Mouse (Mus musculus): ENCODE results near the gene Baiap2l1.
"Not testable (repeated sequence)": the region's sequence is repeated elsewhere in the genome, so short reads cannot be mapped to it uniquely, and the experiment has no call there.

The Baiap2l1 gene

DNA sequence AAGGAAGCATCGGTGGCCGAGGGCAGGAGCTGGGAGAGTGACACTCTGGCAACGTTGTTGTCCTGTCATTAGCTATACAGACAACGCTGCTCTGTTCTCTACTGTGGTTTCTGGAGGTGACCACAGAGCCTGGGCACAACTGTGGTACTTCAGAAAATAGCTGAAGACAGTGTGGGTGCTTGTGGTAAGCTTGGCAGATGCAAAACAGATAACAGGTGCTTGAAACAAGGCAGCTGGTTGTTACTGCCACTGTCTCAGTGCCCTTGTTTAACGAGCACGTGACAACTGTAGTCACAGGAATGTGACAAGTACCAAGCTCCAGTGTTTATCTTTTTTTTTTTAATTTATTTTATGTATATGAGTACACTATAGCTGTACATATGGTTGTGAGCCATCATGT is 13.3 kb downstream of the Baiap2l1 start:
- DNase-seq: no peak

DNA sequence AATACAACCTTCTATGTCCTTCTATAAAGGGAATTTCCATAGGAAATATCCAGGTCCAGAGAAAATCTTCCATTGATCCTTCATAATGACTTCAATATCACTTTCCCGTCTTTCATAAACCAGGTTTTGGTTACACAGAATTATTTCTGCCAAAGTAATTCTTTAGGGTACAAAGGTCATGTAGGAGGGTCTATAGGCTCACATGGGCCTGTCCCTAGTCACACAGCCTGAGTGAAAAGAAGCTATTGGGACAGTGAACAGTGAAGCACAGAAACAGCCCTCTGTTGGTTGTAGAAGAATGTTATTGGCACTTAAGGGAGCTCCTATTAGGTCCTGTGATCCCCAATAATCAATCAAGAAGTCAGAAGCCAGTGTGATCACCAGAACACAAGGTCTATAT is 16.8 kb downstream of the Baiap2l1 start:
- DNase-seq: no peak

DNA sequence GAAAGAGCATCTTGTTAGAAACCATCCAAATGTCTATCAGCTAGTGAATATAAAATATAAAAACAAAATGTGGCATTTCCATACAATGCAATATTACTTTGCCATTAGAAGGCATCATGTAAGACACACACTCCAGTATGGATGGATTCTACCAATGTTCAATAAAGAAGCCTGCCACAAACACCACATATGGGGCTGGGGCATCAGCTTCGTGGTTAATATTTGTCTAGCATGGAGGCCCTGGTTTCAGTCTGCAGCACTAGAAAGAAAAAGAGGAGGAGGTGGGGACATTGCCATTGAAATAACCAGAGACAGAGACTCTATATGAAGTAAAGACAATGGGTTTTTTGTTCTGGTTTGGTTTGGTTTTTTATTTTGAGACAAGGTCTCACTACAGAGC is 19.1 kb downstream of the Baiap2l1 start:
- DNase-seq: no peak

DNA sequence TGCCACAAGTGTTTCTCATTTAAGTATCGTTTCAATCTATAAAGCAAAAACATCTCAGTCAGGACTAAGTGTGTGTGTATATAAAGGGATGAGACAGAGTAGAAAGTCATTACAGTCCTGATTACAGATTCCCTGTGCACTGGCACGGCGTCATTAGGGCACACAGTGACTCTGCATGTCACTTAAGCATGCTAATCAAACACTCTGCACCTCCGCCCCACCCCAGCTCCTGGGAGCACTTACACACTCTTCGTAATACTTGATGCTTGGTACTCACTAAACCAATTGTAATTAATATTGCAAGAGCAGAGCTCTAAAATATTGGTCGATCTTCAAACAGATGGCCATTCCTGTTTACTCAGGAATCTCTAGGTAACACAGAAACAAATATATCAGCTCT is 22.6 kb downstream of the Baiap2l1 start:
- DNase-seq: not testable (repeated sequence)

DNA sequence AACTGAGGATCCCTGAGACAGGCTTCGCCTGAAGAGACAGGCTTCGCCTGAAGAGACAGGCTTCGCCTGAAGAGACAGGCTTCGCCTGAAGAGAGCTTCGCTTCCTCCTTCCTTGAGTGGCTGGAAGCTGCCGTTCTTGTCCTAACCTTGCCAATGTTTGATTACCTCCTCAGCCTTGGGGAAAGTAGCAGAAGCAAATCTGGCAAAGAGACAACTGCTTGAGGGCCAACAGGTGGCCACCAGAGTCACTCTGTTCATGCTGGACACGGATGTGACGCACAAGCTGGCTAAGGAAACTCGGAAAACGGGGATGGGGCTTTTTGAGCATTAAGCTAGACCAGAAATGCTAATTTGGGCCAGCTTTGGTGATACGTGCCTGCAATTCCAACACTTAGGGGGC is 23.9 kb downstream of the Baiap2l1 start:
- DNase-seq: no peak

DNA sequence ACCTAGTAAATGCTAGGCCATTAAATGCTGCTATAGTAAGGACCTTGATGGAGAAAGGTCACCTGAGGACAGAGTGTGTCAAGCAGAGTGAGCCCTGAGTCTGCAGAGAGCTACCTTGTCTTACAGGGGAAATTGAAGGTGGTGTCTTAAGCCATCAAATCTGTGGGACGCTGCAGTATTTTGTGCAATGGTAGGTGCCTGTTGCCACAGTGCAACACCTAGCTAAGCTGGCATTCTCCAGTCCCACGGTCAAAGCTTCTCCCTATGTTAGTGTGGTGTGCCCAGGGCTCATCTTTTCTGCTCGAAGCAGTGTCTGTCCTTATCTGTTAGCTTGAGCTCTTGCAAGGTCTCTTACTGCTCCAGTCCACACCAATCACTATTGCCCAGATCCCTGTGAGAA is 35.2 kb downstream of the Baiap2l1 start:
- no peak for DNase-seq

DNA sequence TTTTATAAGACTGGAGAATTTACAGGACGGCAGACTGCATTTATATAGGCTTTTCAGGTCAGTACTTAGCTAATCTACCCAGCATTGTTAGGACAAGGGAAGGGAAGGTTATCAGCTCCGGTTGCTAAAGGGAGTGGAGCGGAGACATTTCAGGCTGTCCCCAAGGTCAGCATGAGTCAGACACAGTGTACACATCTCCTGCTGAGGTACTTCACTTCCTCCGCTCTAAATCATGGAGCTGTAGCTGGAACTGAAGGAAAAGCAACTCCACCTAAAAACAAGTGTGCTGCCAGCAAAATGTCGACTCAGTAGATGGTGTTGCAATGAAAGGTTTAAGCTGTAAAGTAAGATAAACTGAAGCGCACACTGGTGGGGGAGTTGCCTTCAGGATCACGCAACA is 36.2 kb downstream of the Baiap2l1 start:
- DNase-seq: no peak

GRCm38 (mm10) chr5:144318286-144318685 is 39.6 kb downstream of the Baiap2l1 start:
- DNase-seq: no peak

DNA sequence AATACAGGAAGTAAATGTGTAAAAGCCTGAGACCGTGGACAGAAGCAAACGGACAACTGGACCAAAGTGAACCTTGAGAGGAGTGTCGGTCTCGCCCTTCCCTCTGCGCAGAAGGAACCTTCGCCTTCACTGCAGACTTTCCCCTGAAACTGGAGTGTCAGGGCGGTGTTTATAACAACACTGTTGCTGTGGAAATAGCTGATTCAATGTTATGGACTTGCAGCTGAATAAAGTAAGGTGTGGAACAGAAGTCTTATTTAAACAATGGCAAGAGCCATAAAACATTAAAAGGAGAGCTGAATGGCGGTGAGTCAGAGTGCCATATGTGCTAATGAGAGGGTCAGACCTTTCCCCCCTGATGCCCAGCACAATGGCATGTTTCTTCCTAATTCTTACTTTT is 40.5 kb downstream of the Baiap2l1 start:
- no peak for DNase-seq

- no peak for DNase-seq
Observed at GRCm38 (mm10) chr5:144316442-144316841, 41.5 kb downstream of the Baiap2l1 start.

GRCm38 (mm10) chr5:144314731-144315494 is 43.0 kb downstream of the Baiap2l1 start:
- DNase-seq: no peak

GRCm38 (mm10) chr5:144313335-144313734 is 44.6 kb downstream of the Baiap2l1 start:
- DNase-seq: no peak

GRCm38 (mm10) chr5:144312183-144312582 is 45.7 kb downstream of the Baiap2l1 start:
- DNase-seq: no peak

GRCm38 (mm10) chr5:144308929-144309328 is 49.0 kb downstream of the Baiap2l1 start:
- DNase-seq: no peak

GRCm38 (mm10) chr5:144303071-144303470 is 54.8 kb downstream of the Baiap2l1 start:
- no peak for DNase-seq

DNA sequence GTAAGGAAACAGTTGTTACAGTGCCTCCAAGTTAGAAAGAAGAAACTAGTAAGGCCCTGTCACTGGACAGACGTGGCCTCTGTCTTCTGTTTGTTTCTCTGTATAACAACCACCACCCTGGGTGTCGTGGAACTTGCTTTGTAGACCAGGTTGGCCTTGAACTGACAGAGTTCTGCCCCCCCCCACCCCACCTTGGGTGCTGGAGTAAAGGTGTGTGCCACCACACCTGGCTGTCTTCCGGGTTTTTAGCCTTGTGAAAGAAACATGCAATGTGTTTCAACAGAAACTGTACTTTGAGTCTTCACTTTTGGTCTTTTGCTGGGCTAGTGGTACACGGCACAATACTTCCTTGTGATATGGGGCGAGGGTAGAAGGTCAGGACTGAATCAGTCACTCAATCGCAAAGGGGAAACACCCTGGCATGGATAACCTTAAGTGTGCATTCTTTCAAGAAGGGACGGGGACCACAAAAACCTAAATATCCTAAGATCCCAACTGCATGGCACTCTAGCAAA is 61.8 kb downstream of the Baiap2l1 start:
- DNase-seq: no peak

- no peak for DNase-seq
Observed at GRCm38 (mm10) chr5:144295357-144295756, 62.6 kb downstream of the Baiap2l1 start.

- DNase-seq: no peak
Observed at GRCm38 (mm10) chr5:144294908-144295307, 63.0 kb downstream of the Baiap2l1 start.

DNA sequence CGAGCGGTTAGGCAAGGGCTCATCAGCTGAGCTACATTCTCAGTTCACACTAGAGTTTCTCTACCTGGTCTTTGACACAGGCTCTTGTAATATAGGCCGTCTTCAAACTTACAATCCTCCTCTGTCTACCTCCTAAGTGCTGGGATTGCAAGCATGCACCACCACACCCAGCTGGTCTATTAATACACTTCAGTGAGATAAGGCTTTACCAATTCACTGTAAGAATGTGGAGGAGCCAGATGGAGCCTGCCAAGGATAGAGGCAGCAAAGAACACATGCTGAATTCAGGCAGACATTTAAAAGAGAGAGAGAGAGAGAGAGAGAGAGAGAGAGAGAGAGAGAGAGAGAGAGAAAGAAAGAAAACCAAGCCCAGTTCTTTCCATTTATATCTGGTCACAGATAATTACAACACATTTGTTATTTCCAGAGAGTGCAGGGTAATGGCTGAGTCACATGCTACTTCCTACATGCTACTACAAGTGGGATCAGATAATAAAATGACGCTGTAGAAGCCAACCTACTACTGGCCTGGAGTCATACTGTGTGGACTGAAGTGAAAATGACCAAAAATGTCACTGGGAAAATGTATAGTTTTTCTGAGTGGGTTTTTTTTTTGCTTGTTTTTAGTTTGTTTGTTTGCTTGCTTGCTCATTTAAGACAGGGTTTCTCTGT is 68.0 kb downstream of the Baiap2l1 start:
- DNase-seq: no peak

- DNase-seq: no peak
Observed at GRCm38 (mm10) chr5:144288391-144288790, 69.5 kb downstream of the Baiap2l1 start.

GRCm38 (mm10) chr5:144287267-144287820 is 70.6 kb downstream of the Baiap2l1 start:
- no peak for DNase-seq

DNA sequence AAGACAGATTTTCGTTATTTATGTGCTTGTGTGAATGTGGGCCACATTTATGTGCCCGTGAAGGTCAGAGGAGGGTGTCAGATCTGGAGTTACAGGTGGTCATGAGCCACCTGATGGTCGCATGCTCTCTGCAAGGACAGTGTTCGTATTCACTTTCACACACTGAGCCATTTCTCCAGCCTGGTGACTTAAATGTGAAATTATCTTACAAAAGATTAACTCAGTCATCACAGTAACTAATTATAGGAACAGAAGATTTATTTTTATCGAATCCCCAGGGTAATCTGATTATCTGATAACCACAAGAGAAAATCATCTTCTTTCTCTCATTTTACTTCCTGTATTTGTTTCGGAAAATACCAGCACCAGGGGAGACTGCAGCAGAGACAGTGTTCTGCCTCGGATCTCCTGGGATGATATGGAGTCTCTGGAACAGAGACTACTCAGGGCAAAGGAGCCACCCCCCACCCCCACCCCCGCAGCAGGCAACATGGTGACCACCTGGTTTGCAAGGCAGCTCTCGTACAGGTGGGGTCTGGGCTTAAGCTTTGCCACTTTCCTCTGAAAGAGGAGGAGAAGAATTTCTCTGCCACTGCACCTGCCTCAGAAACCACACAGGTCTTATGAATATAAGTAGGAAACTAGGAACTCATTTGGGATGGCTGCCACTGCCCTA is 71.2 kb downstream of the Baiap2l1 start:
- DNase-seq: no peak

DNA sequence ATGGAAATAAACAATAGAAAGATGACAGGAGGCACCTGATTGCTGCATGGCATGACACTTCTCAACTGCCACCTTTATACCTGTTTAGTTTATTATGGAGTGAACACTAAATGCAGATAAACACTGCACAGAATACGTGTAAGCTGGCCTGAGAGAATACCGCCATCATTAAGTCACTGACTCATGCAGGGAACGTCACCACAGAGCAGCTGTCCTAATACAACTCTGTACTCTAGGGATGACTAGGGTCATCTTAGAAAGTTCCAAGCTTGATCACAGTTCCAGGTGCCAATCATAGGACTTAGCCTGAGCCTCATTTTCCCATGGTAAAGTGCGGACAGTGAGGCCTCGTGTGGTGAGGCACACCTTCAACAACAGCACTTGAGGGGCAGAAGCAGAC is 73.3 kb downstream of the Baiap2l1 start:
- no peak for DNase-seq
